Mouse (Mus musculus) heart, embryonic 15.5 days (tissue): Measurements from ENCODE around the gene Bnc2. TPM values are rescaled to one million over a fixed set of nuclear protein-coding genes. Genes with fewer than 3 reads are reported as not detected.
A peak's percentile ranks its signal among the peaks of the same experiment; 100 is the strongest.

ENCODE experiments used
- ATAC-seq: fragments of 200-750 bp; cut with Nextera tagmentation; replicated peaks from 2 replicates; pipeline ENCODE4 v1.8.0; 2017; ENCODE audit warnings: low read depth, moderate TSS enrichment; ENCODE audit not compliant: insufficient number of reproducible peaks, insufficient read depth, low FRiP score
- H3K27ac ChIP-seq: fragments of 300-500 bp; sonication (generic); 2 replicates; pipeline ENCODE4 v1.5.1; 2015; ENCODE audit warnings: mild to moderate bottlenecking, inconsistent platforms
- H3K27me3 ChIP-seq: fragments of 300-500 bp; sonication (generic); 2 replicates; pipeline ENCODE4 v1.6.1; 2015; ENCODE audit warnings: inconsistent platforms
- H3K36me3 ChIP-seq: fragments of 300-500 bp; sonication (generic); 2 replicates; pipeline ENCODE4 v1.6.1; 2015; ENCODE audit warnings: mild to moderate bottlenecking, inconsistent platforms
- H3K4me1 ChIP-seq: fragments of 300-500 bp; sonication (generic); replicated peaks from 2 replicates; pipeline ENCODE4 v1.6.1; 2015; ENCODE audit warnings: inconsistent platforms
- H3K4me2 ChIP-seq: fragments of 300-500 bp; sonication (generic); 2 replicates; pipeline ENCODE4 v1.6.1; 2015; ENCODE audit warnings: inconsistent platforms, mild to moderate bottlenecking, moderate library complexity
- H3K4me3 ChIP-seq: fragments of 300-500 bp; sonication (generic); 2 replicates; pipeline ENCODE4 v1.5.1; 2015; ENCODE audit warnings: mild to moderate bottlenecking, inconsistent platforms
- H3K9ac ChIP-seq: fragments of 300-500 bp; sonication (generic); 2 replicates; pipeline ENCODE4 v1.6.1; 2015; ENCODE audit warnings: mild to moderate bottlenecking, inconsistent platforms
- H3K9me3 ChIP-seq: fragments of 300-500 bp; sonication (generic); replicated peaks from 2 replicates; pipeline ENCODE4 v1.6.1; 2016; ENCODE audit warnings: inconsistent platforms
- WGBS: fragments of 180-500 bp; shearing (Covaris S2); methylation state at CpG from one replicate; pipeline ENCODE4 v1.1.7; 2015; ENCODE audit warnings: mixed read lengths; 5-methylcytosine and 5-hydroxymethylcytosine counted together
- polyA plus RNA-seq: library from polyadenylated mRNA; unstranded; fragments of >200 nt; fragmentation: Nextera tagmentation; extraction: Ambion mirVana; gene quantifications from 2 replicates; pipeline ENCODE4 v1.2.1, GENCODE M21; 2015

Gene Bnc2
- polyA plus RNA-seq, 1 experiment from 2014 or later = 1.1 TPM

GRCm38 (mm10) chr4:84668949-84669605 is 6.0 kb downstream of the Bnc2 start:
- WGBS = 65% methylated on average over 12 of the region's 12 CpGs
- no peak overlapping the region for H3K4me2 ChIP-seq
- ATAC-seq = no peak
- H3K36me3 ChIP-seq = no peaks in the 10 kb centered on the region
- no peak overlapping the region for H3K27ac ChIP-seq
- H3K4me1 ChIP-seq = peaks cover 1% of the 10 kb centered on the region; the same call in 1 of the 2 replicates
- H3K4me3 ChIP-seq = no peak overlapping the region
- peaks cover 33% of the 10 kb centered on the region for H3K27me3 ChIP-seq
- no peaks in the 10 kb centered on the region for H3K9me3 ChIP-seq
- H3K9ac ChIP-seq = no peak overlapping the region

- WGBS = 80% methylated on average over 5 of the region's 5 CpGs
- peaks cover 25% of the 10 kb centered on the region for H3K27me3 ChIP-seq
- ATAC-seq = no peak
These were observed 6.8 kb downstream of the Bnc2 start for GRCm38 (mm10) chr4:84668226-84668625.

GRCm38 (mm10) chr4:84662228-84663065 is 12.6 kb downstream of the Bnc2 start:
- 80% methylated on average over 5 of the region's 5 CpGs for WGBS
- H3K9ac ChIP-seq = no peak overlapping the region
- H3K4me3 ChIP-seq = no peak overlapping the region
- ATAC-seq = no peak
- no peaks in the 10 kb centered on the region for H3K4me1 ChIP-seq
- no peak overlapping the region for H3K27ac ChIP-seq
- H3K27me3 ChIP-seq = no peaks in the 10 kb centered on the region
- H3K36me3 ChIP-seq = no peaks in the 10 kb centered on the region
- H3K4me2 ChIP-seq = no peak overlapping the region
- H3K9me3 ChIP-seq = no peaks in the 10 kb centered on the region

More at GRCm38 (mm10) chr4:84668226-84668625, 6.8 kb downstream of the Bnc2 start:
- H3K27ac ChIP-seq = no peak overlapping the region
- no peaks in the 10 kb centered on the region for H3K9me3 ChIP-seq
- no peak overlapping the region for H3K4me3 ChIP-seq
- no peaks in the 10 kb centered on the region for H3K4me1 ChIP-seq
- no peaks in the 10 kb centered on the region for H3K36me3 ChIP-seq
- H3K9ac ChIP-seq = no peak overlapping the region
- H3K4me2 ChIP-seq = no peak overlapping the region

- H3K4me3 ChIP-seq = no peak overlapping the region
- no peaks in the 10 kb centered on the region for H3K27me3 ChIP-seq
- H3K9me3 ChIP-seq = no peaks in the 10 kb centered on the region
- no peaks in the 10 kb centered on the region for H3K4me1 ChIP-seq
- 60% methylated on average over 3 of the region's 3 CpGs for WGBS
- ATAC-seq = no peak
- H3K27ac ChIP-seq = no peak overlapping the region
- no peak overlapping the region for H3K9ac ChIP-seq
- H3K4me2 ChIP-seq = no peak overlapping the region
- no peaks in the 10 kb centered on the region for H3K36me3 ChIP-seq
These were observed 13.7 kb downstream of the Bnc2 start for GRCm38 (mm10) chr4:84661341-84661740.

GRCm38 (mm10) chr4:84651786-84652185 is 23.3 kb downstream of the Bnc2 start:
- Histone ChIP-seq H3K9me3 (no peaks in the 10 kb centered on the region), H3K27ac (no peak overlapping the region), H3K4me3 (no peak overlapping the region), H3K4me2 (no peak overlapping the region), H3K36me3 (no peaks in the 10 kb centered on the region), H3K9ac (no peak overlapping the region), H3K4me1 (no peaks in the 10 kb centered on the region), H3K27me3 (no peaks in the 10 kb centered on the region)
- 55% methylated on average over 8 of the region's 8 CpGs for WGBS
- no peak for ATAC-seq

- no peaks in the 10 kb centered on the region for H3K4me1 ChIP-seq
- H3K36me3 ChIP-seq = no peaks in the 10 kb centered on the region
- no peak overlapping the region for H3K27ac ChIP-seq
- H3K27me3 ChIP-seq = no peaks in the 10 kb centered on the region
- no peak overlapping the region for H3K9ac ChIP-seq
- no peak overlapping the region for H3K4me3 ChIP-seq
- no peaks in the 10 kb centered on the region for H3K9me3 ChIP-seq
- no peak for ATAC-seq
- H3K4me2 ChIP-seq = no peak overlapping the region
These were observed 28.5 kb downstream of the Bnc2 start for GRCm38 (mm10) chr4:84646576-84646975.

- no peak overlapping the region for H3K4me3 ChIP-seq
- H3K9me3 ChIP-seq = no peaks in the 10 kb centered on the region
- no peak for ATAC-seq
- H3K27me3 ChIP-seq = no peaks in the 10 kb centered on the region
- no peaks in the 10 kb centered on the region for H3K36me3 ChIP-seq
- H3K9ac ChIP-seq = no peak overlapping the region
- no peak overlapping the region for H3K4me2 ChIP-seq
- peaks cover 10% of the 10 kb centered on the region for H3K4me1 ChIP-seq
- H3K27ac ChIP-seq = no peak overlapping the region
- WGBS = 58% methylated on average over 6 of the region's 6 CpGs
These were observed 35.9 kb downstream of the Bnc2 start for GRCm38 (mm10) chr4:84639166-84639565.

- Histone ChIP-seq H3K27ac (no peak overlapping the region), H3K4me3 (peak overlapping the region; percentile 29), H3K4me1 (peaks cover 10% of the 10 kb centered on the region), H3K36me3 (no peaks in the 10 kb centered on the region), H3K4me2 (peak overlapping the region; percentile 54), H3K9ac (no peak overlapping the region), H3K9me3 (no peaks in the 10 kb centered on the region), H3K27me3 (no peaks in the 10 kb centered on the region)
- ATAC-seq = no peak
- WGBS = 4% methylated on average over 10 of the region's 10 CpGs
These were observed 37.4 kb downstream of the Bnc2 start for GRCm38 (mm10) chr4:84637641-84638040.

- no peak overlapping the region for H3K4me2 ChIP-seq
- no peaks in the 10 kb centered on the region for H3K9me3 ChIP-seq
- no peaks in the 10 kb centered on the region for H3K36me3 ChIP-seq
- no peak overlapping the region for H3K27ac ChIP-seq
- no peak overlapping the region for H3K4me3 ChIP-seq
- peaks cover 10% of the 10 kb centered on the region for H3K4me1 ChIP-seq
- no peaks in the 10 kb centered on the region for H3K27me3 ChIP-seq
- no peak overlapping the region for H3K9ac ChIP-seq
- no peak for ATAC-seq
- 50% methylated on average over 4 of the region's 4 CpGs for WGBS
These were observed 40.3 kb downstream of the Bnc2 start for GRCm38 (mm10) chr4:84634751-84635150.

- Histone ChIP-seq H3K36me3 (no peaks in the 10 kb centered on the region), H3K27ac (no peak overlapping the region), H3K9me3 (no peaks in the 10 kb centered on the region), H3K4me3 (no peak overlapping the region), H3K4me1 (peaks cover 10% of the 10 kb centered on the region), H3K9ac (no peak overlapping the region), H3K4me2 (no peak overlapping the region), H3K27me3 (no peaks in the 10 kb centered on the region)
- WGBS = 85% methylated on average over 1 of the region's 1 CpGs
- no peak for ATAC-seq
These were observed 41.1 kb downstream of the Bnc2 start for GRCm38 (mm10) chr4:84633991-84634390.

GRCm38 (mm10) chr4:84632832-84633789 is 42.0 kb downstream of the Bnc2 start:
- Histone ChIP-seq H3K9ac (no peak overlapping the region), H3K27ac (no peak overlapping the region), H3K4me1 (peaks cover 10% of the 10 kb centered on the region), H3K4me2 (no peak overlapping the region), H3K4me3 (no peak overlapping the region), H3K36me3 (no peaks in the 10 kb centered on the region), H3K27me3 (no peaks in the 10 kb centered on the region), H3K9me3 (no peaks in the 10 kb centered on the region)
- 60% methylated on average over 12 of the region's 12 CpGs for WGBS
- ATAC-seq = no peak
